Mouse (Mus musculus) heart, adult 10 weeks (tissue): ENCODE measurements around the gene Vmn1r18. TPM values are rescaled to one million over a fixed set of nuclear protein-coding genes. Genes with fewer than 3 reads are reported as not detected.

Source experiments
- polyA plus RNA-seq: library from polyadenylated mRNA; stranded (reverse); fragments of 350-450 nt; fragmentation: Illumina TruSeq; extraction: RNeasy Lipid Tissue Mini Kit (QIAGEN cat#74804); gene quantifications from one replicate; pipeline ENCODE4 v1.2.3, GENCODE M21; 2014; ENCODE audit warnings: low read depth, low replicate concordance

Gene Vmn1r18
- not detected for polyA plus RNA-seq

GRCm38 (mm10) chr6:57395683-57396082 is at the start of gene Vmn1r18:
Vmn1r18 (minus strand) TSS chr6:57395783.

GRCm38 (mm10) chr6:57428630-57429029 is 33.0 kb upstream of the Vmn1r18 start, which contains the start of gene Vmn1r20:
Vmn1r20 (plus strand) TSS chr6:57428930.

GRCm38 (mm10) chr6:57403480-57403879 is 7.9 kb upstream of the Vmn1r18 start, which contains the start of gene Vmn1r19:
Vmn1r19 (plus strand) TSS chr6:57403780.

GRCm38 (mm10) chr6:57363627-57364026 is 32.0 kb downstream of the Vmn1r18 start, which contains the start of gene Vmn1r17:
Vmn1r17 (minus strand) TSS chr6:57363727.

GRCm38 (mm10) chr6:57329394-57329793 is 66.2 kb downstream of the Vmn1r18 start, which contains the start of gene Vmn1r16:
Vmn1r16 (minus strand) TSS chr6:57329494.

Other genes with a start within 250 kb of the Vmn1r18 start
- not detected for gene Vmn1r12, start 238.9 kb downstream of the Vmn1r18 start, polyA plus RNA-seq
- gene Vmn1r13, start 192.5 kb downstream of the Vmn1r18 start, polyA plus RNA-seq, result not detected
- not detected for gene Vmn1r14, start 164.1 kb downstream of the Vmn1r18 start, polyA plus RNA-seq
- not detected for gene Vmn1r15, start 137.8 kb downstream of the Vmn1r18 start, polyA plus RNA-seq
- not detected for gene Vmn1r16, start 66.3 kb downstream of the Vmn1r18 start, polyA plus RNA-seq
- gene Vmn1r17, start 32.1 kb downstream of the Vmn1r18 start, polyA plus RNA-seq, result not detected
- not detected for gene Vmn1r19, start 8.0 kb upstream of the Vmn1r18 start, polyA plus RNA-seq
- not detected for gene Vmn1r20, start 33.1 kb upstream of the Vmn1r18 start, polyA plus RNA-seq
- 72.4 TPM for gene Ppm1k, start 139.7 kb upstream of the Vmn1r18 start, polyA plus RNA-seq
- gene Herc6, start 185.2 kb upstream of the Vmn1r18 start, polyA plus RNA-seq, result 3.6 TPM